Mouse (Mus musculus) adrenal gland, adult (tissue): ENCODE results near the gene Cracr2b.

Experiments used
- DNase-seq, 2 experiments: peaks; one replicate each; pipeline ENCODE4 v3.0.0; 2022 to 2023; ENCODE audit warnings: low spot score in 1 of 2; ENCODE audit not compliant: inconsistent age in 2 of 2

Gene Cracr2b

GRCm38 (mm10) chr7:141451928-141452327 lies 9.0 kb upstream of the Cracr2b start:
- DNase-seq: peak in 1 of 2 experiments; percentile 65

- peak in 1 of 2 experiments; percentile 64 for DNase-seq
Observed at GRCm38 (mm10) chr7:141453636-141454035, 7.3 kb upstream of the Cracr2b start.

- peak; percentile 96 to 98 for DNase-seq
Observed at GRCm38 (mm10) chr7:141454967-141455551, 5.8 kb upstream of the Cracr2b start, which contains the start of gene Pnpla2. Gene Pnpla2, plus strand, starts transcription at chr7:141455198.

GRCm38 (mm10) chr7:141455610-141456314 lies 5.1 kb upstream of the Cracr2b start:
- DNase-seq: peak; percentile 87 to 95

- DNase-seq: peak; percentile 80 to 89
Observed at GRCm38 (mm10) chr7:141456739-141457138, 4.2 kb upstream of the Cracr2b start.

- no peak for DNase-seq
Observed at GRCm38 (mm10) chr7:141457236-141457635, 3.7 kb upstream of the Cracr2b start.

GRCm38 (mm10) chr7:141457986-141458660 lies 2.8 kb upstream of the Cracr2b start:
- peak; percentile 67 to 85 for DNase-seq

GRCm38 (mm10) chr7:141458661-141459060 lies 2.2 kb upstream of the Cracr2b start:
- peak in 1 of 2 experiments; percentile 32 for DNase-seq

- DNase-seq: peak; percentile 49 to 70
Observed at GRCm38 (mm10) chr7:141459301-141459711, 1.6 kb upstream of the Cracr2b start.

- DNase-seq: peak in 1 of 2 experiments; percentile 20
Observed at GRCm38 (mm10) chr7:141460001-141460390, 898 bp upstream of the Cracr2b start.

GRCm38 (mm10) chr7:141461521-141462332 lies 833 bp downstream of the Cracr2b start:
- DNase-seq: peak; percentile 46 to 68

GRCm38 (mm10) chr7:141462333-141462821 lies 1.5 kb downstream of the Cracr2b start:
- peak; percentile 20 to 66 for DNase-seq

GRCm38 (mm10) chr7:141463824-141464602 lies 3.1 kb downstream of the Cracr2b start:
- peak; percentile 67 to 82 for DNase-seq

- peak; percentile 44 to 62 for DNase-seq
Observed at GRCm38 (mm10) chr7:141464603-141465201, 3.8 kb downstream of the Cracr2b start.

- DNase-seq: peak; percentile 43 to 52
Observed at GRCm38 (mm10) chr7:141465388-141466044, 4.6 kb downstream of the Cracr2b start.

- DNase-seq: peak; percentile 65 to 73
Observed at GRCm38 (mm10) chr7:141466045-141466394, 5.1 kb downstream of the Cracr2b start.

- peak in 1 of 2 experiments; percentile 51 for DNase-seq
Observed at GRCm38 (mm10) chr7:141466607-141467148, 5.8 kb downstream of the Cracr2b start.

- peak; percentile 94 to 97 for DNase-seq
Observed at GRCm38 (mm10) chr7:141467230-141468030, 6.5 kb downstream of the Cracr2b start, which contains the start of gene Cd151. Gene Cd151, plus strand, starts transcription at chr7:141467392.
